In genomic region chr10:108395647-108396046, GRCm38 (mm10) we compare ENCODE assay signal across 21 mouse cellular contexts.
A peak's percentile ranks its signal among the peaks of the same experiment; 100 is the strongest.
DNase-seq lines count a peak whose midpoint lies in the region; ATAC-seq and TF ChIP-seq lines count a peak whose summit lies in the region.
"Had no signal": no experiment of that assay in that cellular context is flagged by ENCODE, and none has a peak within 500 bp of the region (broad histone marks: within the 10 kb centered on the region; RNA-seq: fewer than 3 reads in every experiment).

No protein-coding gene starts in this region.

- H3K27me3 ChIP-seq in stomach, postnatal 0 days (ENCODE audit: control insufficient read depth, insufficient read depth, low read length): no peaks in the 10 kb centered on the region
- H3K27me3 ChIP-seq: embryonic facial prominence, embryonic 13.5 days; heart, embryonic 15.5 days had no signal

- no peak for TF ChIP-seq CTCF in stomach, postnatal 0 days (IDR thresholded peaks at IDR 0.05; ENCODE audit: low read depth)

- intact Hi-C loops in left cerebral cortex, postnatal 36 days (cut with DNase I): no loop called here
- intact Hi-C loops in left cerebral cortex, postnatal 10 days (cut with DNase I): no loop called here

- WGBS in stomach, postnatal 0 days: 63% methylated on average over 14 of the region's 14 CpGs

- H3K27ac ChIP-seq in stomach, postnatal 0 days (replicated peaks): peak overlapping the region; percentile 25; the same call in 1 of the 2 replicates
- H3K27ac ChIP-seq: embryonic facial prominence, embryonic 13.5 days; forebrain, embryonic 10.5 days; heart, adult 2 months; heart, embryonic 15.5 days; hindbrain, embryonic 10.5 days; hindbrain, embryonic 14.5 days had no signal

- no peak overlapping the region for H3K4me2 ChIP-seq in stomach, postnatal 0 days (replicated peaks; ENCODE audit: low read depth)
- H3K4me2 ChIP-seq: embryonic facial prominence, embryonic 13.5 days; heart, embryonic 11.5 days; heart, embryonic 15.5 days; hindbrain, embryonic 14.5 days had no signal

- H3K9me3 ChIP-seq in stomach, postnatal 0 days (ENCODE audit: control insufficient read depth, low read length): no peaks in the 10 kb centered on the region
- H3K9me3 ChIP-seq: embryonic facial prominence, embryonic 13.5 days; forebrain, embryonic 10.5 days; heart, embryonic 15.5 days; hindbrain, embryonic 10.5 days had no signal

- peak; percentile 77 for ATAC-seq in frontal cortex, adult (ENCODE audit: low TSS enrichment)
- peak; percentile 86 for ATAC-seq in stomach, postnatal 0 days (ENCODE audit: low FRiP score, low TSS enrichment)
- ATAC-seq: forebrain, embryonic 14.5 days had no signal

- DNase-seq in frontal cortex, postnatal 25 days (ENCODE audit: low spot score in 2 of 2): no peak
- DNase-seq in left cerebral cortex, postnatal 36 days (ENCODE audit: low spot score in 2 of 2): peak; percentile 10 to 43
- DNase-seq in left cerebral cortex, postnatal 10 days (ENCODE audit: extremely low spot score in 1 of 2, low spot score in 2 of 2): no peak
- DNase-seq in right cerebral cortex, adult 2 months (ENCODE audit: low spot score in 2 of 2): peak; percentile 30 to 38
- DNase-seq in right cerebral cortex, postnatal 4 days: no peak
- peak; percentile 43 for DNase-seq in stomach, postnatal 0 days (ENCODE audit: low spot score)
- DNase-seq in adrenal gland, adult 2 months: no peak
- DNase-seq: adrenal gland, postnatal 14 days; cerebellum, adult 18-20 months; cerebellum, adult 9-11 months; cerebellum, postnatal 36 days; gastrocnemius, postnatal 10 days; heart, adult 2 months had no signal

- H3K36me3 ChIP-seq in stomach, postnatal 0 days (ENCODE audit: control insufficient read depth, insufficient read depth, low read length): no peaks in the 10 kb centered on the region
- H3K36me3 ChIP-seq: embryonic facial prominence, embryonic 13.5 days; heart, embryonic 15.5 days had no signal

- H3K9ac ChIP-seq in stomach, postnatal 0 days (ENCODE audit: low read length): no peak overlapping the region
- H3K9ac ChIP-seq: embryonic facial prominence, embryonic 13.5 days; heart, embryonic 15.5 days; hindbrain, embryonic 14.5 days had no signal

- TF ChIP-seq EP300 in stomach, postnatal 0 days (optimal IDR thresholded peaks at IDR 0.05): no peak

- no peaks in the 10 kb centered on the region for H3K4me1 ChIP-seq in stomach, postnatal 0 days (replicated peaks; ENCODE audit: control insufficient read depth, insufficient read depth)
- H3K4me1 ChIP-seq: embryonic facial prominence, embryonic 13.5 days; forebrain, embryonic 10.5 days; hindbrain, embryonic 10.5 days had no signal

- H3K4me3 ChIP-seq in stomach, postnatal 0 days (ENCODE audit: low read depth, low read length): no peak overlapping the region
- H3K4me3 ChIP-seq: embryonic facial prominence, embryonic 13.5 days; forebrain, embryonic 10.5 days; heart, adult 2 months; heart, embryonic 15.5 days; hindbrain, embryonic 10.5 days had no signal

Comparison
In these comparisons a context has a peak if more than half of its experiments do, and no peak if none do; other contexts are left out.
1. DNase-seq: peak in left cerebral cortex, postnatal 36 days (2 of 2), right cerebral cortex, adult 2 months (2 of 2) and stomach, postnatal 0 days (single experiment); none in frontal cortex, postnatal 25 days (0 of 2), left cerebral cortex, postnatal 10 days (0 of 2), right cerebral cortex, postnatal 4 days (single experiment) and adrenal gland, adult 2 months (single experiment).